Mouse (Mus musculus) ES-E14 (cell line): ENCODE measurements around the gene Parp14. TPM values are rescaled to one million over a fixed set of nuclear protein-coding genes. Genes with fewer than 3 reads are reported as not detected.
A peak's percentile ranks its signal among the peaks of the same experiment; 100 is the strongest.

Experiments used
- DNase-seq: peaks from one replicate; pipeline ENCODE4 v3.0.0-alpha.2; 2013; ENCODE audit warnings: low read depth, low spot score
- H3K27ac ChIP-seq: 2 replicates; pipeline ENCODE4 v1.5.1; 2012; ENCODE audit warnings: low read depth, mild to moderate bottlenecking, low read length, moderate library complexity, mixed read lengths; ENCODE audit not compliant: poor library complexity, insufficient read depth, severe bottlenecking
- H3K36me3 ChIP-seq: 2 replicates; pipeline ENCODE4 v1.6.1; 2012; ENCODE audit warnings: mild to moderate bottlenecking, low read length, moderate library complexity, mixed read lengths; ENCODE audit not compliant: control insufficient read depth, poor library complexity, insufficient read depth, severe bottlenecking
- H3K4me1 ChIP-seq, 2 experiments: fragments of 150-350 bp in 1 of 2; sonication (generic) in 1 of 2; 2 replicates each; pipeline ENCODE4 v1.6.1; 2012; ENCODE audit warnings: low read length in 2 of 2, mild to moderate bottlenecking in 1 of 2, mixed read lengths in 1 of 2; ENCODE audit not compliant: control insufficient read depth in 2 of 2, insufficient read depth in 2 of 2, poor library complexity in 1 of 2
- H3K4me3 ChIP-seq, 2 experiments: fragments of 150-350 bp in 1 of 2; sonication (generic) in 1 of 2; 2 replicates each; pipeline ENCODE4 v1.5.1; 2012; ENCODE audit warnings: low read length in 2 of 2, low read depth in 1 of 2, mild to moderate bottlenecking in 1 of 2, mixed read lengths in 1 of 2; ENCODE audit not compliant: insufficient read depth in 1 of 2, poor library complexity in 1 of 2, severe bottlenecking in 1 of 2
- H3K9ac ChIP-seq: 2 replicates; pipeline ENCODE4 v1.6.1; 2012; ENCODE audit warnings: low read depth, mild to moderate bottlenecking, low read length, mixed read lengths; ENCODE audit not compliant: poor library complexity, insufficient read depth, severe bottlenecking
- H3K9me3 ChIP-seq: fragments of 150-350 bp; sonication (generic); 2 replicates; pipeline ENCODE4 v1.6.1; 2012; ENCODE audit warnings: low read depth, mild to moderate bottlenecking, low read length; ENCODE audit not compliant: control insufficient read depth, insufficient read depth
- CHD2 ChIP-seq: IDR thresholded peaks from 2 replicates; pipeline ENCODE4 v1.6.1; 2014; ENCODE audit warnings: mild to moderate bottlenecking, low read depth, low read length, inconsistent platforms
- HCFC1 ChIP-seq: IDR thresholded peaks from 2 replicates; pipeline ENCODE4 v1.6.1; 2012; ENCODE audit warnings: low read length, inconsistent platforms, borderline replicate concordance; ENCODE audit not compliant: insufficient read depth
- MAFK ChIP-seq: IDR thresholded peaks from 2 replicates; pipeline ENCODE4 v1.6.1; 2014; ENCODE audit warnings: mild to moderate bottlenecking, low read depth, low read length, inconsistent platforms; ENCODE audit not compliant: insufficient read depth
- ZC3H11A ChIP-seq: IDR thresholded peaks from 2 replicates; pipeline ENCODE4 v1.6.1; 2012; ENCODE audit warnings: low read depth, mild to moderate bottlenecking, inconsistent platforms, low read length, borderline replicate concordance
- ZNF384 ChIP-seq: IDR thresholded peaks from 2 replicates; pipeline ENCODE4 v1.6.1; 2012; ENCODE audit warnings: low read depth, low read length, inconsistent platforms
- in situ Hi-C, 2 experiments: fragments of 600-800 bp; cut with MboI; formaldehyde crosslinking; loops; one replicate each; pipeline ENCODE4 v1.15.1; 2025; ENCODE audit warnings: low sequenced_read_pairs in 2 of 2, inconsistent platforms in 1 of 2; ENCODE audit not compliant: unreplicated experiment in 2 of 2
- total RNA-seq: library from RNA; depleted of rRNA; stranded (reverse); fragments of 300-350 nt; gene quantifications from 2 replicates; pipeline ENCODE4 v1.2.3, GENCODE M21; 2012

Parp14 gene
- total RNA-seq, 1 experiment: 2.5 TPM

DNA sequence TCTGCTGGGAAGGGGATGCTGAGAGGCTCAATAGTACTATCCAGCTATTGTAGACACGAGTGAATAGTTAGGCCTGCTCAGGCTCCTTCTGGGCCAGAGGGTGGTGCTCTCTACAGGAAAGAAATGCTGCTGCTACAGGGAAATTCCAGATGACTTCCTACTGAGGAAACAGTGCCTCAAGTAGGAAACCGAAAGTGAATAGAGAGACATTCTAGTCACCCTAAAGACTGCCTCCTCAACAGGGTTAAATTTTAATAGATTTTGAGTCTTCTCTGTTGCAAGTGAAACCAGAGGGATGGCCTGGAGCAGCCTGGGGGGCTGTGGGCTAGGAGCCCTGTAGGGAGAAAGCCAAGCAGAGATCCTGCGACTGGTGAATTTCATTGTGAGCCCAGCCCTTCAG, 2.2 kb downstream of the Parp14 start:
- DNase-seq: no peak

DNA sequence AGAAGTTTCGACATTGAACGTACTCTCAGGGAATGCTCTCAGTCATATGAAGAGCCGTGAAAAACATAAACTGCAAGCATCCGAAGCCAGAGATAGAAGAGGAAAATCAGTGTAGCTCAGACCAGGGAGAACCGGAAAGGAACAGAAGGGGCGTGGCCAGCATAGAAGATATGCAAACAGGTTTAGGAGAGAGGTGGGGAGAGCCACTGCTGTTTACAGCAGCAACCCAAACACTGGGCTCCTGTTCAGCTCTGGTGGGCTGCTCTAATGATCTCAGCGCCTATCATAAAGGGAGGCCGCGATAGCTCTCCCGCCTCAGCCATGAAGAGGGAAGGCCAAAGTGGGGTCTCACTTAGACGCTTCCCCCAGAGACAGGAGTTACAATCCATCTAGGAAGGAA, 3.6 kb downstream of the Parp14 start:
- TF ChIP-seq CHD2 (no peak), ZC3H11A (no peak), ZNF384 (no peak), MAFK (no peak), HCFC1 (no peak)
- DNase-seq: peak; percentile 47
- Histone ChIP-seq H3K4me3 (no peak overlapping the region), H3K9ac (no peak overlapping the region; the same call in 1 of the 2 replicates), H3K27ac (no peak overlapping the region; the same call in 1 of the 2 replicates), H3K36me3 (no peaks in the 10 kb centered on the region), H3K9me3 (no peaks in the 10 kb centered on the region), H3K4me1 (peaks cover 13 to 15% of the 10 kb centered on the region in 2 experiments)
- in situ Hi-C loops: no loop called here

More for the DNA sequence above, 2.2 kb downstream of the Parp14 start:
- in situ Hi-C loops: no loop called here
- Histone ChIP-seq H3K4me3 (no peak overlapping the region), H3K36me3 (no peaks in the 10 kb centered on the region), H3K9me3 (no peaks in the 10 kb centered on the region), H3K9ac (no peak overlapping the region), H3K27ac (peak overlapping the region; percentile 76; the same call in 1 of the 2 replicates), H3K4me1 (peaks cover 13 to 15% of the 10 kb centered on the region in 2 experiments)
- no peak for TF ChIP-seq CHD2
- TF ChIP-seq HCFC1: no peak
- TF ChIP-seq MAFK: no peak
- TF ChIP-seq ZC3H11A: no peak

DNA sequence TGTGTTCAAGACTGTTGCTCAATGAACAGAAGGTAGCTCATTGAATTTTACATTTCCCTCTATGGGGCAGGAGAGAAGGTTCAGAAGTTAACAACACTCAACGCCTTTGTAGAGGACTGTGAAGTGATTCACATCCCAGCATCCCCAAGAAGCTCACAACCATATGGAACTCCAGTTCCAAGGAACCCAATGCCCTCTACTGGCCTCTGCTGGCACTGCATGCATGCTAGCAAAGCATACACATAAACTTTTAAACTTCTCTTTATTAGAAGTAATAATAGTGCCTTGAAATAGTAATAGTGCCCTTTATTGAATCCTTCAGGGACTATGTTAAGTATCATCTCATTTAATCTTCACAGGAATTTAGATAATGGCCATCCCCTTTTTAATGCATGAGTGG, 9.3 kb downstream of the Parp14 start:
- Histone ChIP-seq H3K27ac (no peak overlapping the region), H3K4me3 (no peak overlapping the region), H3K9ac (no peak overlapping the region), H3K36me3 (no peaks in the 10 kb centered on the region), H3K4me1 (peaks cover 4 to 9% of the 10 kb centered on the region in 2 experiments; a peak in 2 of 4 replicates), H3K9me3 (no peaks in the 10 kb centered on the region)
- in situ Hi-C loops: no loop called here
- no peak for DNase-seq
- TF ChIP-seq CHD2 (no peak), ZNF384 (no peak), ZC3H11A (no peak), HCFC1 (no peak), MAFK (no peak)

DNA sequence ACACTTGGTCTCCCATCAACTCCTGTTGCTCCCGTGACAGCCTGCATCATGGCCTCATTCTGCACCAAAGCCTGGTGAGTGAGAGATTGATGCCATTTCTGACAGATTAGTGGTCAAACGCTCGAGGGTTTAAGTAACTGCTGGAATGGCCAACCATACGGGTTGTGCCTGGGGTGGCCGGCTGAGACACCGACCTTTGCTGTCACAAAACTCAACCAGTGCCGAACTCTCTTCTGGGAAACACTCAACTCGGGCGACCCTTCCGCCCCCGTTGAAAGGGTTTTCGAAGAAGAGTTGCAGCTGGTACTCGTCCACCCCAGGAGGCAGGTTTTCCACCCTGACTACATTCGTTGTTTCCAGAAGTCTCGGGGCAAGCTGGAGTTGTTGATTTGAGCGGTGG, 11.1 kb downstream of the Parp14 start:
- in situ Hi-C loops: no loop called here
- TF ChIP-seq MAFK (no peak), CHD2 (no peak), HCFC1 (no peak), ZC3H11A (no peak), ZNF384 (no peak)

DNA sequence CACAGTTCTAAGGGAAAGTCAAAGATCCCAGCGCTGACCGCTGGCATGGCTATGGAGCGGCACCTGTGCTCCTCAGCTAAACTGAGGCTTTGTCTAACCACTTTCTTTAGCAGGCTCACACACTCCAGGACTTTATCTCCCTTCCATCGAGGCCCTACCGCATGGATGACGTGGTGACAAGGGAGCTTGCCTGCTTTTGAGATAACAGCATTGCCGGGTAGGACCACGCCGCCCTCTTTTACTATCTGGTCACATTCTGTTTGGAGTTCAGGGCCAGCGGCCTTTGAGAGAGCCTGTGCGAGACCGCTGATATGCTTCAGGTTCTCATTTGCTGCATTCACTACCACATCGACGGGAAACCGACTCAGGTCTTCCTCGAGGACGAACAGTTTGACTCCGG, 14.6 kb downstream of the Parp14 start:
- in situ Hi-C loops: no loop called here
- no peak overlapping the region for H3K27ac ChIP-seq
- no peak overlapping the region for H3K4me3 ChIP-seq
- H3K9ac ChIP-seq: no peak overlapping the region
- peaks cover 4 to 9% of the 10 kb centered on the region in 2 experiments; a peak in 2 of 4 replicates for H3K4me1 ChIP-seq
- TF ChIP-seq MAFK: no peak
- no peak for TF ChIP-seq ZC3H11A
- no peak for TF ChIP-seq HCFC1
- TF ChIP-seq CHD2: no peak
- no peak for TF ChIP-seq ZNF384
- H3K36me3 ChIP-seq: no peaks in the 10 kb centered on the region
- H3K9me3 ChIP-seq: no peaks in the 10 kb centered on the region
- DNase-seq: no peak

More for the DNA sequence above, 11.1 kb downstream of the Parp14 start:
- Histone ChIP-seq H3K27ac (no peak overlapping the region), H3K4me1 (peaks cover 4 to 9% of the 10 kb centered on the region in 2 experiments; a peak in 2 of 4 replicates), H3K36me3 (no peaks in the 10 kb centered on the region), H3K4me3 (no peak overlapping the region), H3K9ac (no peak overlapping the region), H3K9me3 (no peaks in the 10 kb centered on the region)
- DNase-seq: no peak
